Mouse (Mus musculus) liver, embryonic 14.5 days (tissue): Measurements from ENCODE around the gene Gm13279. TPM values are rescaled to one million over a fixed set of nuclear protein-coding genes. Genes with fewer than 3 reads are reported as not detected.
A peak's percentile ranks its signal among the peaks of the same experiment; 100 is the strongest.
"Not testable (repeated sequence)": the region's sequence is repeated elsewhere in the genome, so short reads cannot be mapped to it uniquely, and the experiment has no call there.

Source experiments
- ATAC-seq: fragments of 200-750 bp; cut with Nextera tagmentation; 2 replicates; pipeline ENCODE4 v1.8.0; 2017; ENCODE audit warnings: moderate number of reproducible peaks, mild to moderate bottlenecking, moderate library complexity; ENCODE audit not compliant: insufficient read depth
- DNase-seq, 3 experiments: peaks; one replicate each; pipeline ENCODE4 v3.0.0-alpha.2; 2012 to 2013; ENCODE audit warnings: low read depth in 3 of 3, low spot score in 3 of 3
- H3K27ac ChIP-seq: fragments of 300-500 bp; sonication (generic); 2 replicates; pipeline ENCODE4 v1.5.1; 2014; ENCODE audit warnings: moderate library complexity, mild to moderate bottlenecking, control low read depth, inconsistent platforms
- H3K27me3 ChIP-seq: fragments of 300-500 bp; sonication (generic); 2 replicates; pipeline ENCODE4 v1.6.1; 2014; ENCODE audit warnings: mild to moderate bottlenecking, low read length, moderate library complexity; ENCODE audit not compliant: control insufficient read depth, insufficient read depth
- H3K36me3 ChIP-seq: fragments of 300-500 bp; sonication (generic); replicated peaks from 2 replicates; pipeline ENCODE4 v1.6.1; 2014; ENCODE audit warnings: low read depth; ENCODE audit not compliant: control insufficient read depth, insufficient read depth
- H3K4me1 ChIP-seq, 2 experiments: fragments of 200-500 bp in 1 of 2; fragments of 300-500 bp in 1 of 2; sonication (generic) in 1 of 2; replicated peaks; 2 replicates each; pipeline ENCODE4 v1.6.1; 2012 to 2014; ENCODE audit warnings: antibody characterized with exemption in 1 of 2, inconsistent platforms in 1 of 2, low read length in 1 of 2; ENCODE audit not compliant: control insufficient read depth in 2 of 2, insufficient read depth in 2 of 2
- H3K4me2 ChIP-seq: fragments of 300-500 bp; sonication (generic); 2 replicates; pipeline ENCODE4 v1.6.1; 2014; ENCODE audit warnings: low read depth, mild to moderate bottlenecking, control low read depth, moderate library complexity
- H3K4me3 ChIP-seq, 2 experiments: fragments of 200-500 bp in 1 of 2; fragments of 300-500 bp in 1 of 2; sonication (generic) in 1 of 2; 2 replicates each; pipeline ENCODE4 v1.5.1; 2012 to 2014; ENCODE audit warnings: low read depth in 2 of 2, low read length in 2 of 2, mild to moderate bottlenecking in 2 of 2, control low read depth in 1 of 2, inconsistent platforms in 1 of 2, moderate library complexity in 1 of 2; ENCODE audit not compliant: insufficient read depth in 1 of 2
- H3K9ac ChIP-seq: fragments of 300-500 bp; sonication (generic); replicated peaks from 2 replicates; pipeline ENCODE4 v1.6.1; 2014; ENCODE audit warnings: mild to moderate bottlenecking, control low read depth, moderate library complexity
- H3K9me3 ChIP-seq: fragments of 300-500 bp; sonication (generic); 2 replicates; pipeline ENCODE4 v1.6.1; 2016; ENCODE audit warnings: low read length, mixed read lengths; ENCODE audit not compliant: control insufficient read depth
- CTCF ChIP-seq: IDR thresholded peaks from 2 replicates; pipeline ENCODE4 v1.5.1; 2016; ENCODE audit warnings: antibody characterized with exemption, low read depth, control low read depth
- WGBS: fragments of 180-500 bp; shearing (Covaris S2); extraction: QIAGEN DNeasy Blood & Tissue Kit; methylation state at CpG from one replicate; pipeline ENCODE4 v1.1.7; 2014; ENCODE audit not compliant: insufficient replicate concordance; 5-methylcytosine and 5-hydroxymethylcytosine counted together
- polyA plus RNA-seq, 2 experiments: library from polyadenylated mRNA; depleted of rRNA in 1 of 2; stranded (reverse) in 1 of 2; unstranded in 1 of 2; fragments of >200 nt; fragmentation: Nextera tagmentation in 1 of 2; extraction: Ambion mirVana in 1 of 2; gene quantifications; 2 replicates each; pipeline versions ENCODE4 v1.2.1 to v1.2.3; 2012 to 2014

Gene Gm13279
- polyA plus RNA-seq, 2 experiments = not detected

GRCm38 (mm10) chr4:88781831-88782230, 15.4 kb upstream of the Gm13279 start, which contains the start of gene Ifnz:
Gene Ifnz, plus strand, starts transcription at chr4:88782131.
- not testable (repeated sequence) for H3K4me1 ChIP-seq, ATAC-seq, H3K9me3 ChIP-seq, H3K27ac ChIP-seq, H3K36me3 ChIP-seq, H3K9ac ChIP-seq, H3K27me3 ChIP-seq, DNase-seq
- 10% methylated on average over 3 of the region's 7 CpGs for WGBS
- H3K4me3 ChIP-seq = peak within 1 kb of the TSS in 1 of 2 experiments; percentile 49; a peak in 2 of 4 replicates
- H3K4me2 ChIP-seq = peak within 1 kb of the TSS; percentile 33

- H3K4me2 ChIP-seq = peak overlapping the region; percentile 33
- not testable (repeated sequence) for DNase-seq, H3K27ac ChIP-seq, H3K9ac ChIP-seq, H3K9me3 ChIP-seq, H3K27me3 ChIP-seq, H3K36me3 ChIP-seq, H3K4me1 ChIP-seq, ATAC-seq
- 2% methylated on average over 9 of the region's 31 CpGs for WGBS
- peak overlapping the region in 1 of 2 experiments; percentile 49; a peak in 2 of 4 replicates for H3K4me3 ChIP-seq
Measured at GRCm38 (mm10) chr4:88782335-88782734, 14.9 kb upstream of the Gm13279 start.

- not testable (repeated sequence) for H3K9me3 ChIP-seq, H3K9ac ChIP-seq, H3K4me2 ChIP-seq, H3K27ac ChIP-seq, H3K4me3 ChIP-seq, H3K4me1 ChIP-seq, ATAC-seq, DNase-seq, H3K36me3 ChIP-seq, H3K27me3 ChIP-seq
- no CpG with 5 or more reads among the region's 27 CpGs for WGBS
Measured at GRCm38 (mm10) chr4:88785409-88785808, 11.8 kb upstream of the Gm13279 start, which contains the start of gene Gm13276. Gene Gm13276, plus strand, starts transcription at chr4:88785709.

- not testable (repeated sequence) for H3K27me3 ChIP-seq, H3K36me3 ChIP-seq, H3K9ac ChIP-seq, H3K4me3 ChIP-seq, H3K27ac ChIP-seq, H3K4me2 ChIP-seq, H3K4me1 ChIP-seq, H3K9me3 ChIP-seq, DNase-seq, ATAC-seq
- TF ChIP-seq CTCF = peak; percentile 66
- no CpG with 5 or more reads among the region's 28 CpGs for WGBS
Measured at GRCm38 (mm10) chr4:88788402-88788801, 8.8 kb upstream of the Gm13279 start, which contains the start of gene Gm13277. Gene Gm13277, plus strand, starts transcription at chr4:88788632.

GRCm38 (mm10) chr4:88791250-88791649, 5.9 kb upstream of the Gm13279 start, which contains the start of gene Gm13278:
Gene Gm13278, plus strand, starts transcription at chr4:88791550.
- H3K4me3 ChIP-seq, DNase-seq, H3K9ac ChIP-seq, ATAC-seq, H3K9me3 ChIP-seq, H3K27ac ChIP-seq, H3K4me1 ChIP-seq, H3K27me3 ChIP-seq, H3K4me2 ChIP-seq, H3K36me3 ChIP-seq: not testable (repeated sequence)
- WGBS = no CpG with 5 or more reads among the region's 28 CpGs
